Mouse (Mus musculus): Measurements from ENCODE around the gene Ndufb4.
"Not testable (repeated sequence)": the region's sequence is repeated elsewhere in the genome, so short reads cannot be mapped to it uniquely, and the experiment has no call there.

Gene Ndufb4

GRCm38 (mm10) chr16:37653731-37654657 lies at the start of gene Ndufb4:
Ndufb4 (minus strand) TSS chr16:37654453.
- DNase-seq (ENCODE audit: extremely low read depth, insufficient read length, low spot score), result peak; percentile 95

DNA sequence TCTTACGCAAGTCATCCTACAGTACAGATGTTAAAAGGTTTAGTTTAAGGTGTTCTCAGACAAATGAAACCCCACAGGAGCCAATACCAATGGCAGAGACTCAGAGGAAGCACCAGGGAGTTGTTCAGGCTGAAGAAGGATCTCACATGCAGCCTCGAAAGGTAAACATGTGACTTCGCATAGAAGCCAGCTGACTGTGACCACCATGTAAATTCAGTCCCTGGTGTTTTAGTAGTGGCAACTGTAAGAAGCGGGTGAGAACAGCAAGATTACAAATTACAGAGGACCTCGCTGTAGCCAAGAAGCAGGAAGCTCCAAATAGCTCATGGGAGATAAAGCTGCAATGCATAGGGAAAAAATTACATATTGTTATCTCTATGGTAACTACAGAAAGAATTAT lies 49.6 kb upstream of the Ndufb4 start:
- DNase-seq (ENCODE audit: extremely low read depth, insufficient read length, low spot score), result no peak

- not testable (repeated sequence) for DNase-seq (ENCODE audit: extremely low read depth, insufficient read length, low spot score)
Observed at GRCm38 (mm10) chr16:37700071-37700470, 45.8 kb upstream of the Ndufb4 start.

DNA sequence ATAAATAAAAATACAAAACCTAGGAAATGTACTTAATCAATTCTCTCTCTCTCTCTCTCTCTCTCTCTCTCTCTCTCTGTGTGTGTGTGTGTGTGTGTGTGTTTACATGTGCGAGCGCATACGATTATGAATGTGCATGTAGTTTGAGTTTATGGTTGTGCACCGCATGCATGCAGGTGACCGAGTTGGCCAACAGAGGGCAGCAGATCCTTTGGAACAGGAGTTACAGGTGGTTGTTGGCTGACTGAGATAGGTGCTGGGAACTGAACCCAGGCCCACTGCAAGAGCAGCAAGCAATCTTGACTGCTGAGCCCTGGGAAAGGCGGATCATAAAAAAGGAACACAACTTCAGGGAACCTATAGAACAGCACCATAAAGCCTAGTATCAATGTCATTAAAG lies 44.5 kb upstream of the Ndufb4 start:
- DNase-seq (ENCODE audit: extremely low read depth, insufficient read length, low spot score), result no peak

GRCm38 (mm10) chr16:37697271-37697670 lies 43.0 kb upstream of the Ndufb4 start:
- no peak for DNase-seq (ENCODE audit: extremely low read depth, insufficient read length, low spot score)

DNA sequence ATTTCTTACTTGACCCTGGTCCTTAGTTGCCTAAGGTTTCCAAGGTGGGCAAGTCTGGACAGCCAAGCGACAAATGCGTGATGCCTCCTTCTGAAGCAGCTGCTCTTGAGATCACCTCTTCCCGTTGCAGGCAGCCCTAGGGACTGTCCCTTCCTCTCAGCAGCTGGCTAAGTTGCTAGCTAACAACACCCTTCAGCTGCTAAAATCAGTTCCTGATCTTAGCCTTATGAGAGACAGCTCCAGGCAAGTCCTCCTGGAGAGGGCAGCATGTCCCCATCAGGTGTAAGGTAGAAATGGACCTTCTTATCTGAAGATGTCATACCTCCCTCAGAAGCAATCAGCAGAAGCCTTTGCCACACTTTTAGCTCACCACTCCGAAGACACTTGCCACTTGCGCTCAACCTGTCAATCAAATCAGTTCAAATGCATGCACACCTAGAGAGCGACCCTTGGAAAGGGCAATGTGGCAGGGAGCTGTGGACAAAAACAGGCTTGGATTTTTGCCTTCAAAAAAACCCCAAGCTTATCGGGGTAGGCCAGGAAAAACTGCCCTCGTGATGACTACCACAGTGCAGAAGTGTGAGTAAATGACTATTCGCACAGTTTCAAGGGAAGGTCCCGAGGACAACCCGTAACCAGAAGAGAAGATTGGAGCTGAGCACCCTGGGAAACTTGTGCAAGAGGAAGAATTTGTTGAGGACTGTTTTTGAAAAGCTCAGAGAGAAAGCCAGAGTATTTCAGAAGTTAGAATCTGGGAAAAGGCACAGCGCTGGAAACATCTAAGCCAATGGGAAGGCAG lies 36.9 kb upstream of the Ndufb4 start:
- no peak for DNase-seq (ENCODE audit: extremely low read depth, insufficient read length, low spot score)

GRCm38 (mm10) chr16:37690465-37690864 lies 36.2 kb upstream of the Ndufb4 start:
- no peak for DNase-seq (ENCODE audit: extremely low read depth, insufficient read length, low spot score)

DNA sequence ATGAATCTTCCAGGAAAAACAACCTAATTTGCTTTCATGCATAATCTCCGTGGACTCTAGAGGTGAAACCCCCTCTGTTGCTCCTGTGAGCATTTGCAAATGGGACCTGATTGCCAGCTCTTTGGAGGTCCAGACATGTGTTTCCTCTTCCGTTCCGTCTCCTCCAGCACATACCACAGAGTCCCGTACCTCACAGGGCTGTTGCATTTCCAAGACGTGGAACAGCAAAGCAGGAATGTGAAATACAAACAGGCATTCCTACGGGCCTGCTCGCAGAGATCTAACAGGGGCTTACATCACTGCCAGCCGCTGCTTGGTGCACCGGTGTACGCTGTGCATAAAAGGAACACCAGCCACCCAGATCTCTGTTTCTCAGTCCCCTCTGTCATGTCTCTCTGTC lies 35.7 kb upstream of the Ndufb4 start:
- no peak for DNase-seq (ENCODE audit: extremely low read depth, insufficient read length, low spot score)

- peak; percentile 11 for DNase-seq (ENCODE audit: extremely low read depth, insufficient read length, low spot score)
Observed at GRCm38 (mm10) chr16:37689251-37689926, 35.1 kb upstream of the Ndufb4 start.

DNA sequence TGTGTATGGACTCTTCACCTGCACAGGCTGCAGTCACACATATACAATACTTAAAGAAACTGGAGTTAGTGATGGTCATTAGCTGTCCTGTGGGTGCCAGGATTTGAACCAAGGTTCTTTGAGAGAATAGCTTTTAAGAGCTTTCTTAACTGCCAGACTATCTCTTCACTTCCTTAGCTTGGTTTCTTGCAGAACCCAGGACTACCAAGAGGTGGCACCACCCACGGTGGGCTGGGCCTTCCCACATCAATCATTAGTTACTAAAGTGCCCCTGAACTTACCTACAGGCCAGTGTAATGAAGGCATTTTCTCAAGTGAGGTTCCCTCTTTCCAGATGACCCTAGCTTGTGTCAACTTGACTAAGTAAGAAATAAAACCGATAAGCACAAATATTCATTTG lies 33.9 kb upstream of the Ndufb4 start:
- DNase-seq (ENCODE audit: extremely low read depth, insufficient read length, low spot score), result peak; percentile 7

- DNase-seq (ENCODE audit: extremely low read depth, insufficient read length, low spot score), result no peak
Observed at GRCm38 (mm10) chr16:37687301-37687980, 33.2 kb upstream of the Ndufb4 start.

DNA sequence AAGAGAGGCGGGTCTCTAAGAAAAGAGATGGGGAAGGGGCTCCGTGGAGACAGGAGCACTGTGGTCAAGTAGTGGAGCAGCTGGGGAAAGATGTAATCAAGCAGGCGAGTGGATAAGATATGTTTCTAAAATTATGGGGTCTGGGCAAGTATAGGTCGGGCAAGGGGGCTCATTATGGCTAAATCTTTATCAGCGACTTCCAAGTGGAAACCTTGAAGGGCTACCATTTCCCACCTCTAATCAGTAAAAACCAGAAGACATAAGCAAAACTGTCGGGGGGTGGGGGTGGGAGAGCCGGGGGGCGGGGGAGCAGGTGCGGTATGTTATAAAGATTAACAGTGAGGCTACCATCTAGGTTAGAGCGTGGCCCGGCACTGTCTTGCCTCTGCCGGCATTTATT lies 32.6 kb upstream of the Ndufb4 start:
- DNase-seq (ENCODE audit: extremely low read depth, insufficient read length, low spot score), result no peak

- DNase-seq (ENCODE audit: extremely low read depth, insufficient read length, low spot score), result no peak
Observed at GRCm38 (mm10) chr16:37685946-37686600, 31.8 kb upstream of the Ndufb4 start.

- DNase-seq (ENCODE audit: extremely low read depth, insufficient read length, low spot score), result peak; percentile 72
Observed at GRCm38 (mm10) chr16:37684634-37685441, 30.6 kb upstream of the Ndufb4 start.

GRCm38 (mm10) chr16:37684259-37684633 lies 30.0 kb upstream of the Ndufb4 start:
- no peak for DNase-seq (ENCODE audit: extremely low read depth, insufficient read length, low spot score)

- peak; percentile 40 for DNase-seq (ENCODE audit: extremely low read depth, insufficient read length, low spot score)
Observed at GRCm38 (mm10) chr16:37683154-37684130, 29.2 kb upstream of the Ndufb4 start.

DNA sequence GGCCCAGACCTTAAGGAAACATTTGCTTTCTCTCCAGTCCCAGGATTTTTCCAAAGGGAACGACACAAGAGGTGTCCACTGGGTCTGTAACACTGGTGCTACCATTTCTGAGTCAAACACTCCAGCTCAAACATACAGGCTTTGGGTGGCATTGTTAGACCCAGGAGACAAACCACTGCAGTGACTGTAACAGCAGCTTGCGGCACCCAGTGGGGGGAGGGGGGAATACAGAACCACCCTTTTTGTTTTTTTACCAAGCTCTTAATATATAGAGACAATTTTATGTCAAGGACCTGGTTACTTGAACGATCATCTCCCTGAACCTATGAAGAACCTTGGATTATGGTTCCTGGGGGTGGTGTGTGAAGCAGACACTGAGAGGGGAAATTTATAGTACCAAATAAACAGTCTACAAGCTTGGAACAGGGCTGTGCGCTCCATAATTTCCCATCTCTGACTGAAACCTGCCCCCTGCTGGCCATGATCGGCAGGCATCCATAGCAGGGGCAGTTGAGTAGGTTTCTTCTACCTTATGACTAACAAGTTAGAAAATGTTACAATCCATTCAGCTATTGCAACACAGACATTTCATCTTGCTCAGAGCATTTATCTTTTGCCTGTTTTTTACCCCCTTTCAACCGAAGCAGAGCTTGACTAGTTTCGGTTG lies 28.2 kb upstream of the Ndufb4 start:
- DNase-seq (ENCODE audit: extremely low read depth, insufficient read length, low spot score), result peak; percentile 64

- no peak for DNase-seq (ENCODE audit: extremely low read depth, insufficient read length, low spot score)
Observed at GRCm38 (mm10) chr16:37680831-37681230, 26.6 kb upstream of the Ndufb4 start.
